Mouse (Mus musculus): ENCODE measurements around the gene Vwa2.

The Vwa2 gene

DNA sequence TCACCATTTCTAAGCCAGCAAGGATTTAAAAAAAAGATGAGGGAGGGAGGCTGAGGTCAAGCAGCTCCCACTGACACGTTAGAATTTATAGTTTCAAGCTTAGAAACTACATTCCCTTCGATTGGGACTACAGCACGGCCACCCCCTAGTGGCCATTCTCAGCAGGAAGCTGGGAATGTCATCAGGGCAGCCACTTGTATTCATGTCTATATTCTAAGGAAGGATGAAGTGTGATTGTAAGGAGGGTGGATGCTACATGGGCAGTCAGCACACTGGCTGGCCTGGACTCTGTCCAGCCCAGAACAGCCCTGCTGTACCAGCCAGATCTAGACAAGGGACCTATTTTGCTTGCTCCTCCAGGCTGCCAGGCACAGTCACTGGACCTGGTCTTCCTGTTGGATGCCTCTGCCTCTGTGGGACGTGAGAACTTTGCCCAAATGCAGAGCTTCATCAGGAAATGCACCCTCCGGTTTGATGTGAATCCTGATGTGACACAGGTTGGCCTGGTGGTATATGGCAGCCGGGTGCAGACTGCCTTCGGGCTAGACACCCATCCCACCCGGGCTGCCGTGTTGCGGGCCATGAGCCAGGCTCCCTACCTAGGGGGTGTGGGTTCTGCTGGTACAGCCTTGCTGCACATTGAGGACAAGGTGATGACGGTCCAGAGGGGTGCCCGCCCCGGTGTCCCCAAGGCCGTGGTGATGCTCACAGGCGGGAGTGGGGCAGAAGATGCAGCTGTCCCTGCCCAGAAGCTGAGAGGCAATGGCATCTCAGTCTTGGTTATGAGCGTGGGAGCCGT is 34.6 kb downstream of the Vwa2 start:
- peak; percentile 22 for DNase-seq

DNA sequence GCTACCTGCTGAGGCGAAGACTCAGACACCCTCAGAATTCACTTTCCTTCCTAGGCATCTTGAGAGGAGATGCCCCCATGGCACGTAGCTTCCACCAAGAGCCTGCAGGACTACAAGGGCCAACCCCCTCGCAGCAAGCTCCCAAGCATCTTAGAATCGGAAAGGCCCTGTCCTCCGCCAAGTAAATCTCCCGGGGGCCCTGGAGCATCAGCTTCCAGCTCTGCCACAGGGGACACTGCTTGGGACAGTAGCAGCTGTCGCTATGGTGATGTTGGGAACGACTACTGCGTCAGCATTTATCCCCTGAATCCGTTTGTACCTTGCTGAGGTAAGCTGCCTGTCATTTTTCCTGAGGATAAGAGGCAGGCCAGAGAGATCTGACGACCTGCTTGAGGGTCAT is 36.5 kb downstream of the Vwa2 start:
- no peak for DNase-seq

DNA sequence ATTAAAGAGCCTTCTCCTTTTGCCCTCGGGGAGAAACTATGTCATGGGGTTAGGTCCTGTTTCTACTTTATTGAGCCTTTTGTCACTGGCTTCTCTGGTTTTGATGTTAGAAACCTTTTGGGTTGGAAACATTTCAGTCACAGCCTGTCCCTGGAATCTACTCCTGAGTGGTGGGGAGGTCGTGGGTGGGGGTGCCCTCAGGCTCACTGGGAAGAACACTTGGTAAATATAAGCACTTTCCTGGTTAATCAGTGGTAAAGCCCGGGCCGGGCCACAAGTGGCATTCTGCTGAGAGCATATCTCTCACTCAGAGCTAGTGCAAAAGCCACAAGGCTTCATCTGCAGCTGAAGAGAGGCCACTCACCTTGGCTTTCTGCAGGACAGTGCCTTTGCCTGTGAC is 39.7 kb downstream of the Vwa2 start:
- no peak for DNase-seq

DNA sequence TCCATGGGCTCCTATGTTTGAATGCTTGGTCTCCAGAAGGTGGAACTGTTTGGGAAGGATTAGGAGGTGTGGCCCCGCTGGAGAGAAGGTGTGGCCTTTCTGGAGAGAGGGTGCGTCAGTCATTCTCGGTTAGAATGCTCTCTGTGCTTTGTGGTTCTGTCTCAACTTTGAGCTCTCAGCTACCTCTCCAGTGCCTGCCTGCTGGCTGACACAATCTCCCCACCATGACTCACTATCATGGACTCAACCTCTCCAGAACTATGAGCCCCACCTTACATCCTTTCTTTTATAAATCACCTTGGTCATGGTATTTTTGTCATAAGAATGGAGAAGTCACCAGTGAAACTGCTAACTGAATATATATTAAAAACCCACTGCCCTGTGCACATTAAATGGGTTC is 40.6 kb downstream of the Vwa2 start:
- DNase-seq: no peak

DNA sequence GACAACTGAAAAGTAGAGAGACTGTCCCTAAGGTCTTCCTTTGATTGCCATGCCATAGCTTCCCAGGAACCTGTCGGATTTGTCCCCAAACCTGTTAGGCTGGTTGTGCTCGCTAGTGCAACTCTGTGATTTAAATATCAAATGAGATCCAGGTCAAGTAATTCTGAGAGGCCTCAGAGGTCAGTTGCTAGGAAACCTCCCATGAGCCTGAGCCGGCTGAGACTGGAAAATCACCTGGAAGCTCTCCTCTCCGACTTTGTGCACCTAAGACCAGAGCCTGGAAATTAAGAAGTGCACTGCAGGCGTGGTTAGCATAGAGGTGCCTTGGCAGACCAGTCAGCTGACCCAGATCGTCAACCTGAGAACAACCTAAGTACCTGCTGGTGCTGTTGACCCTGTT is 41.0 kb downstream of the Vwa2 start:
- no peak for DNase-seq

DNA sequence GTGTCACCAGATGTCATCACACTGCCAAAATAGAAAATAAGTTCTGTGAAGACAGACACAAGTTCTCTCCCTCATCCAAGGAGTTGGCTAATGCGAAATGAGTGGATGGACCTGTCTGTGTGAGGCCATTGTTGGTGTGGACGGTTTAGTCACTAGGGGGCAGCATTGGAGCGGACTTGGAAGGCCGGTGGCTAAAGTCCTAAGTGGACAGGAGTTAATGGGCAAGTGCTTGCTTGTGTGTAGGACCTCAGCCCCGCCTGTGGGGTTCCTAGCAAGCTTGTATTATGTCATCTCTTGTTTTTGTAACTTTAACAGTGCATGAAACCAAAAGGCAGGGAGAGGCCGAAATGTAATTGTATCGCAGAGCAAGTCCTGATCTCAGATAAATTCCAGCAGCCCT is 45.6 kb downstream of the Vwa2 start:
- DNase-seq: peak; percentile 75

DNA sequence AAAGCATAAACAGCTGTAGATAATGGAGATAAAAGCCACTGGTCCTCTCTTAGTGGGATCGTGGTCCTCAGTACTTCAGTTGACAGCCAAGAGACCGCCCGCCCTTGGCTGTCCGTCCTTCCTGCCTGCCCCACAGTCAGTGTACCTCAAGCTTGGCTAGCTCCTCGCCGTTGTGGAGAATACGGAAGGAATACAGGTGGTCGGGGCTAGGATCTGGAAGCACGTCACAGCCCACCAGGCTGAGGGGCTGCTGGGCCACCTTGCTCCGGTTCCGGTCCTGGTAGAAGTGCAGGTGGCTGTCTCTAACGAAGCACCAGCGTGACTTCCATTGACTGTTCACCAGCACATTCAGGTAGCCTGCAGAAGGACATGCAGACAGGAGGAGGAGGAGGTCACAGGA is 46.2 kb downstream of the Vwa2 start:
- DNase-seq: no peak

DNA sequence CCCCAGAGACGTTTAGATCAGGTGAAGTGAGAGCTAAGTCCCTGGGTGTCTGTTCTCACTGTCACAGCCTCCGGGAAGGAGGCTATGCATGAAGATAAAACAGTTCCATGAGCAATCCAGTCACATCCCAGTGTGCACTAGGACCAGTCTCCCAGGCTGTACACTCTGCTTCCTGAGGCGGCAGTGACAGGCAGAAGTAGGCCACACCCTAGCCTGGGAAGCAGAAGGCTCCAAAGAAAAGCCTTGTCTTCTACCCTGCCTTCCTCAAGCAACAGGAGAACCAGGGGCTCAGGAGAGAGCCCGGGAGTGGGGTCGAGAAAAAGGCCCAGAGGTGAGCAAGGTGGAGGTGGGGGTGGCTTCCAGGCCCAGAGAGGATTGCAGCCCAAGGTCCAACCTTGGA is 47.7 kb downstream of the Vwa2 start:
- no peak for DNase-seq

DNA sequence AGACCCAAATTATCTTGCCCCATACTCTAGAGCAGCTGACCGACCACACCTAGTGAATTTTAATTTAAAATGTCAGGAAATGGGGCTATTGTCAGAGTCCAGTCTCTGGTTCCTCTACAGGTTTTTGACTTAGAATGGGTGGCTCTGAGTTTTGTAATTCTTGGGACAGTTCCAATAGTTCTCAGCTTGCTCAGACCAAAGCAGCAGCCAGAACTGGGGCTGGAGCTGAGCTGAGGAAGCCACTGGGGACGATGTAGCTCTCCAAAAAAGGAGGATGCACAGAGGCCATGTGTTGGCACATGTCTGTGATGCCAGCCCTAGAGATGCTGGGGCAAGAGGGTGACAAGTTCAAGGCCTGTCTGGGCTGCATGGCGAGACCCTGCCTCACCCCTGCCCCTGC is 55.3 kb downstream of the Vwa2 start:
- DNase-seq: no peak

DNA sequence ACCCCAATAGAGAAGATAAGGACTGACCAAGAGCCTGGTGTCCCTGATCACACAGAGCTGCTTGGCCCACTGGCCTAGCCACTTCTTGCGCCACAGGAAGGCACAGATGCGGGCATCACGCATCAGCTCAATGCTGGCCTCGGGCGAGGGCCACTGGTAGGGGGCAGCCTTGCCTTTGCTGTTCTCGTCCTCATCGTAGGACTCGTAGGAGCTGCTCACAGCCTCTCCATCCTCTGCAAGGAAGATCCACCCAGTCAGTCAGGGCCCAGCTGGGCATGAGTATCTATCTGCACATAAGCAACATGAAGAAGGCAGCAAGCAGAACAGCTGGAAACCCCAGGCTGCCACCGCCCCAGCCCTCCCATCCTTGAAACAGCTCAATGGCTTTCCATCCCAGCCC is 56.0 kb downstream of the Vwa2 start:
- no peak for DNase-seq

DNA sequence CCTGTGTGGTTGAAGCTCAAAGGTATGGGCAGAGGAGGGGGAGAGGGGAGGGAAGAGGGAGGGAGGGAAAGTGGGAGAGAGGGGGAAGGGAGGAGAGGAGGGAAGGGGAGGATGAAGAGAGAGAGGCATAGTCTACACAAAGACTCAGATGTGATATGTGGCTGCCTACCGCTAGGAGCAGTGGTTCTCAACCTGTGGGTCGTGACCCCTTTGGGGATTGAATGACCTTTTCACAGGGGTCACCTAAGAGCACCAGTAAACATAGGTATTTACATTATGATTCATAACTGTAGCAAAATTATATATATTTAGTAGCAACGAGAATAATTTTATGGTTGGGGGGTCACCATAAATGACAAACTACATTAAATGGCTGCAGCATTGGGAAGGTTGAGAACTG is 59.8 kb downstream of the Vwa2 start:
- DNase-seq: no peak

DNA sequence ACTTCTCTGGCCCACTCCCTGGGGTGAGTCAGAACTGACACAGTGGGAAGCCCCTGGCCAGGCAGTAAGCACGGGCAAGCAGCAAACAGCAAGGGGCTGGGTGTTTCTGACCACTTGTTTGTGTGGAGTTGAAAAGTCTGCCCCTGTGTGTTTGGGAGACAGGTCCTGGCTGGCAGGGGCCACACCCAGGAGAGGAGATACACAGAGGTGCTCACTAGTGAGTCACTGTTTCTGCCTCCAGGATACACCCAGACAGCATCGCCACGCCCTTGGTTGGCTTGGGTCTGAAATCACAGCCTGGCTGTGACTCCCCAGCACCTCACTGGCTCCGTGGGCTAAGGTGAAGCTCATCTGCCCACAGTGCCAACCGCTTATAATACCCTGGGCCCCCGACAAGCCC is 61.1 kb downstream of the Vwa2 start:
- no peak for DNase-seq

DNA sequence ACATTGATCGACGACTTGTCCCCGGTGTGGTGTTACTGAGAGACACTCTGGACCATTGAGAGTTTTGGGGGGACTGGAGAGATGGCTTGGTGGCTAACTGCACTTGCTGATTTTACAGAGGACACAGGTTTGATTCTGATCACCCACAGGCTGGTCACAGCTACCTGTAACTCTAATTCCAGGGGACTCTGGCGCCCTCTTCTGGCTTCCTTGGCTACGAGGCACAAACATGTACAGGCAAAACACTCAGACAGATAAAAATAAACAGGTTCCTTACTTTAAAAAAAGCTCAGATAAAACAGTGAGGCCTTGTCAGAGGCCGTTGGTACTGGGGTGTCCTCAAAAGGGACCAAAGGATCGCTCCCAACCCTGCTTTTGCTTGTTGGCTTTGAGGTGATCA is 61.7 kb downstream of the Vwa2 start:
- no peak for DNase-seq

DNA sequence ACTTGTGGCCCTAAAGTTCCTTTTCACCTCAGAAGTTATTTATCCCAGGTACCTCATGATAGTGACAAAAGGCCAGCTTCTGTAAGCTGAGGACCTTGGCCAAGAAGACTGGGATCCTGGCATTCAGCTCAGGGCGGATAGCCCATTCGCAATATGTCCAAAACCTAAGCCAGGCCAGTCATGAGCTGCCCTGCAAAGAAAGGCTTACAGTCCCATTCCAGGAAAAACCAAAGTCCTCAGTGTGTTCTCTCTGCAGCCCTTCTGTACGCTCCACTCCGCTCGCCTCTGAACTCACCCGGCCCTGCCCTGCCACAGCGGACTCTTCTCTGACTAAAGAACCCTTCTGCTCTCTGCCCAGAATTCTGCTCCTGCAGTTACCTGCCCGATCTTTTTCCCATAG is 62.2 kb downstream of the Vwa2 start:
- DNase-seq: no peak

DNA sequence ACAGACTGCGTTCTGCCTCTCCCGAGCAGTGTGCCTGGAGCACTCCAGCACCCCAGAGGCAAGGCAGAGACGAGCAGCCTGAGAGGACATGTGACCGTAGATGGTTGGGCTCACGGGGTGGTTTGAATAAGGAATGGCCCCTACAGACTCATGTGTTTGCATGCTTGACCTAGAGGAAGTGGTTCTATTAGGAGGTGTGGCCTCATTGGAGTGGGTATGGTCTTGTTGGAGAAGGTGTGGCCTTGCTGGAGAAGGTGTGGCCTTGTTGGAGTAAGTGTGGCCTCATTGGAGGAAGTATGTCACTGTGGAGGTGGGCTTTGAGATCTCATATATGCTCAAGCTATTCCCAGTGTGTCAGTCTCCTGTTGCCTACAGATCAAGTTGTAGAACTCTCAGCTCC is 63.9 kb downstream of the Vwa2 start:
- DNase-seq: no peak

DNA sequence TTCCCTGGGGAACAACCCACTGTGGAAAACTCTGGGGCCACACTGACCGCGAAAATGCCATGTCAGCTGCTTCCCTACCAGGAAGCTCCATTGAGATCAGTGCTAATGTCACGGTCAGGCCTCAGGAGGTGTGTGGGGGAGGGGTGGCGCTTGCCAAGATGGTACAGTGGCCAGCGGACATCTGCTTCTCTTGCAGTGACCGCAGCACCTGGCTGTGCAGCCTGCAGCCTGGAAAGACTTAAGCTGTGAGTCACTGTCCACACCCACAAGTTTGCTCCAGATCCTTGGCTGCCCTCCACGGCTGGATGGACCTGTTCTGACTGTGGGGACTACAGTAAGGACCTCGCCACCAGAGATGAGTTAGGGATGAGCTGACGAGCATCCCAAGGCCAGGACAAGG is 65.8 kb downstream of the Vwa2 start:
- DNase-seq: no peak

DNA sequence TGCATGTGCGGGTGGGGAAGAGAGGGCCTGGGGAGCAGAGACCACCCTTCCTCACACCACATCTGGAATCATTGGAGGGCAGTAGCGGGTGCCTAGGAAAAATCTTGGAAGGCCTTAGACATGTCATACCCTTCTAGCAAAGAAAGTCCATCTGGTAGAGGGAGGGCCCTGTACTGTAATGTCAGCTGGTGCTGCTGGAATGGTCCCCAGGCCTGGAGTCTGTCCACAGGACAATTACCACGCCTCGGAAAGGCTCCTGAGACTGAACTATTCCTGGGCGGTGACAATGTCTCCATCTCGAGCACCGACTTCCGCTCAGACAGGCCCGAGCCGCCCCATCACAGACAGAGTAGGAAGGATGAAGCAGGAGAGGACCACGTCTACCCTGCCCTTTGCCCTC is 66.5 kb downstream of the Vwa2 start:
- DNase-seq: no peak

DNA sequence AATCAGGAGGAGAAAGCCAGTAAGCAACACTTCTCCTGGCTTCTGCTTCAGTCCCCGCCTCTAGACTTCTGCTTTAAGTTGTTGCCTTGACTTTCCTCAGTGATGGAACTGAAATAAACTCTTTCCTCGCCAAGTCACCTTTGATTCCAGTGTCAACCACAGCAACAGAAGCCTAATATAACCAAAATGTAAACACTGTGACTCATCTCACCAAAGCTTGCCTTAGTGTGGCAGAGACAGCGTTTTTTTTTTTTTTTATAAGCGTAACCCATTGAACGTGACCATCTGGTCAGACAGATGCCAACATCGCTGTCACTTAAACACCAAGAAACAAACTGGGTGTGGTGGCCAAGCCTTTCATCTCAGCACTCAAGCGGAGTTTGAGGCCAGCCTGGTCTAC is 68.2 kb downstream of the Vwa2 start:
- DNase-seq: no peak

DNA sequence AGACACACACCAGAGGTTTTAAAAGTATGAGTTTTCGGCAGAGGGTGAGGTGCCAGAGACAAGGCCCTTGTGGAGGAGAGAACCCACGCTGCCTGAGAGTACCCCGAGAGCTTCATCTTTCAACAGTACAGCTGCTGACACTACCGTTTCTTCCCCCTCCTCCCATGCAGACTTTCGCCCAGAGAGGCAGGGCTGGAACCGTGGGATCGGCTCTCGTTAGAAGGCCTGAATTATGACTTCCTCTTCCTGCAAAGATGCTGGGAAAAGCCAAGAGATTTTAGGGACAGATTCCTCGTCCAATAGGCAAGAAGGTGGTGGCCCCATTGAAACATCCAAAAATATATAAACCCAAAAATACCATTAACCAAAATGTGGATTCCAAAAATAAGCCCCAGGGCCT is 70.2 kb downstream of the Vwa2 start:
- no peak for DNase-seq

DNA sequence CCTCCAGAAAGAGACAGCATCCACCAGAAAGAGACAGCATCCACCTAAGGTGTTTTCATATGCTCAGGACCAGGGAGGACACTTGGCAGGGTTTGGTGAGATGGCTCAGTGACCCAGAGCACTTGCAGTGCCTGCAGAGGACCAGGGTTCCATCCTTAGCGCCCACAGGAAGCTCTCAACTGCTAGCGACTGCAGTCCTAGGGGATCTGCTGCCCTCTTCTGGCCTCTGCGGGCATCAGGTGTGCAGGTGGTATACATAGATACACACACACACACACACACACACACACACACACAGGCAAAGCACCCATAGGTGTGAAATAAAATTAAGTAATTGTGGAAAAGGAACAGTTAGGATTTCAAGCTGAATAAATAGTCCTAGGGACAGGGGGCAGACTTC is 70.8 kb downstream of the Vwa2 start:
- DNase-seq: no peak

DNA sequence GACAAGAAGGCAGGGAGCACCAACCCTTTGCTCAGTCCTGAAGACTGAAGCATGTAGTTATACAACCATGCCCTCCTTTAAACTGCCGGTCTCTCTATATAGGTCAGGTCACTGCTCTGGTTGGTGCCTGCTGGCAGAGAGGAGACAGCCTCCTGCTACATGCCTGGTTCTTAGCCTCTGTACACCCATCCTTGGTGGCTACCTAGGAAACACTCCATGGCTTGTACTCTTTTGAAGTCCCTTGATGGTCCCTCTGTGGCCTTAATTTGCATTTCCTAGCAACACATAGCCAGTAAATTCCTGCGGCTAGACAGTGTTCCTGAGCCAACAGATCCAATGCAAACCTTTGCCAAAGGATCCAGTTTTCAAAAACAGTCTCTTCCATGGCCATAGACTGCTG is 71.6 kb downstream of the Vwa2 start:
- DNase-seq: no peak

DNA sequence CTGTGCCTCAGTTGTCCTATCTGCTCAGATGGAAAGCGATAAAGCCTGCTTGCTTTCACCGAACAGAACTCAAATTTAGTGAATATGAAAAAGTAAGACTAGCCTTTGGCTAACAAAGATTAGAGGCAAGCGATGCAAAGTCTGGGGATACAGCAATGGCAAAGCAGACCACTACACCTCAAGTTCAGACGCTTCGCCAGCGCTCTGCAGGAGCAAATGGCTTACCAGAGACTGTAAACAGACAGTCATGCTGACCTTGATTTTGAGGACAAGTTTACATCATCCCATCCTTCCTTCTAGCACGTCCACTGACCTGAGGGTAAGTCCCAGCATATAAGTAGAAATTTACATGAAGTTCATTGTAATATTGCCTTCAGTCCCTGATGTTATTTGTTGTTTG is 72.2 kb downstream of the Vwa2 start:
- DNase-seq: no peak

DNA sequence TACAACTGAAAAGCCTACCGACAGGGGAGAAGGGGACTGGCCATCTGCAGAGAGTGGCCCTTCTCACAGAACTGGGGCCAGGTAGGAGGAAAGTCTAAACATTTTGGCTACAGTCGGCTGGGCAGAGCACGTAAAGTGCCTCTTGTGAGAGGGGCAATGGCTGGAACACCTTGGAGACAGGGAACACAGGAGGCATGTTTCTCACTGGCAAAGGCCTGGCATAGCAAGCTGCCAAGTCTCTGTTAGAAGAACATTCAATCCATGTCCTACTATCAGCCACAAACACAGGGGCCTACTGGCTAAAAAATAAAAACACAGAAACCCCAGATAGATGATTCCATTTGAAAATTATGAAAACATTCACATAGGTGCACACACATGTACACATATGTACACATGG is 72.7 kb downstream of the Vwa2 start:
- DNase-seq: no peak

DNA sequence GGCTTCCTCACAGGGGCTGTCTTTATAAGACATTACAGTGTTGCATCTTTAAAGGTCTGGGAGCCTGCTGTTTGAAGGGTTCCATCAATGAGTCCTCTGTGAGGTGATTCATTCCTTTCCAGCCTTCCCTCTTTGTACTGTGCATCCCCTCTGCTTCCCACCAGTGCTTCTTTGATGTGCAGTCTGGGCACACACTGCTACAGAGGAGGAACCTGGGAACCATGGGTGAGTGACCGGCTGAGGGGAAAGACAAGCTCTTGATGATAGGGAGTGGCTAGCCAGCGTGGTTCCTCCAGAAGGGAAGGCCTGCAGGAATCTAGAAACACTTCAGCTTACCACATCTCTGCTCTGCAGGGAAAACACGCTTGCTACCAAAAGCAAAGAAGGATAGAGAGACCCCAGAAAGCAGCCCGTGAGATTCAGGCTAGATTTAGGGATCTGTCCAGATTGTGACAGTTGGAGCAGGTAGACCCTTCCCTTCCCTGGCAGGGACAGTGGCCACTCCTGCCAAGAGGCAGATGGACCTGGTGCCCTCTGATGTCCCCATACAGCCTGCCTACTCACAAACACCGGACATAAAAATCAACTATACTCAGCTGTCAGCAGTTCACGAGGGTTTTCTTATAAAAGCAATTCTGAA is 74.0 kb downstream of the Vwa2 start:
- no peak for DNase-seq

DNA sequence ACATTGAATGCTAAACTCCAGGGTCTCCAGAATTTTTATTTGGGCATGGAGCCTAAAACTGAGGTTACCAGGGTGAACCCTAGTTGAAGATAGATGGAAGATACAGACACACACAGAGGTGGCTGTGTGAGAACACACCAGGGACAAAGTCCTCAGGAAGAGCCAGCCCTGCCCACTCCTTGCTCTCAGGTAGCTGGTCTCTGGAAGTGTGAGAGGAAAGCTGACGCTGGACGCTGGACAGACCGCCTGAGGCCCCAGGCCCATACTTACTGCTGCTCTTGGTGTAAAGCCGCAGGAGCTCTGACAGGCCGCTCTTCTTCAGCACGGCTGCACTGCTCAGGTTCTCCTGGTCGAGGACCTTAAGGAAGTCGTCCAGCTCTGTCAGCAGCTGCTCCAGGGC is 75.8 kb downstream of the Vwa2 start:
- DNase-seq: no peak

All from right cerebral cortex, postnatal 25 days (tissue).